Mouse (Mus musculus): ENCODE data around the gene Usp31. TPM values are rescaled to one million over a fixed set of nuclear protein-coding genes. Genes with fewer than 3 reads are reported as not detected.

Gene Usp31
- 2.9 and 3.5 TPM in 2 replicates for polyA plus RNA-seq (2014; fragmentation: Nextera tagmentation; extraction: Ambion mirVana)

- ATAC-seq (replicated peaks; ENCODE audit: low FRiP score) = peak; percentile 99
- peak within 1 kb of the TSS; percentile 61 for H3K27ac ChIP-seq (ENCODE audit: low read depth, low read length)
- H3K9me3 ChIP-seq (ENCODE audit: control insufficient read depth, low read length) = no peaks in the 10 kb centered on the region
- peak within 1 kb of the TSS; percentile 84 for H3K9ac ChIP-seq (ENCODE audit: low read depth, low read length)
- H3K4me1 ChIP-seq (replicated peaks; ENCODE audit: control insufficient read depth, insufficient read depth, low read length) = peaks cover 22% of the 10 kb centered on the region
- under 1% methylated on average over 71 of the region's 82 CpGs for WGBS
- no peaks in the 10 kb centered on the region for H3K27me3 ChIP-seq (replicated peaks; ENCODE audit: control insufficient read depth, insufficient read depth, low read length)
- peak; percentile 85 for DNase-seq (ENCODE audit: low spot score)
- H3K36me3 ChIP-seq (ENCODE audit: control insufficient read depth, insufficient read depth, low read length) = no peaks in the 10 kb centered on the region; the same call in 1 of the 2 replicates
- peak within 1 kb of the TSS; percentile 91 for H3K4me3 ChIP-seq (ENCODE audit: low read depth, low read length)
- H3K4me2 ChIP-seq = peak within 1 kb of the TSS; percentile 98
Measured at GRCm38 (mm10) chr7:121707073-121707667, at the start of gene Usp31. Gene Usp31, minus strand, starts transcription at chr7:121707253.

GRCm38 (mm10) chr7:121754748-121755147 lies 47.7 kb upstream of the Usp31 start:
- Histone ChIP-seq H3K4me1 (replicated peaks; ENCODE audit: control insufficient read depth, insufficient read depth, low read length) (no peaks in the 10 kb centered on the region), H3K27me3 (replicated peaks; ENCODE audit: control insufficient read depth, insufficient read depth, low read length) (no peaks in the 10 kb centered on the region), H3K9ac (ENCODE audit: low read depth, low read length) (no peak overlapping the region), H3K9me3 (ENCODE audit: control insufficient read depth, low read length) (no peaks in the 10 kb centered on the region), H3K36me3 (ENCODE audit: control insufficient read depth, insufficient read depth, low read length) (no peaks in the 10 kb centered on the region), H3K4me2 (no peak overlapping the region), H3K27ac (ENCODE audit: low read depth, low read length) (no peak overlapping the region), H3K4me3 (ENCODE audit: low read depth, low read length) (no peak overlapping the region)
- WGBS = 50% methylated on average over 8 of the region's 8 CpGs
- no peak for ATAC-seq (replicated peaks; ENCODE audit: low FRiP score)
- DNase-seq (ENCODE audit: low spot score) = no peak

GRCm38 (mm10) chr7:121750244-121750643 lies 43.2 kb upstream of the Usp31 start:
- no peak overlapping the region for H3K9ac ChIP-seq (ENCODE audit: low read depth, low read length)
- no peak overlapping the region for H3K4me2 ChIP-seq
- H3K4me3 ChIP-seq (ENCODE audit: low read depth, low read length) = no peak overlapping the region
- H3K4me1 ChIP-seq (replicated peaks; ENCODE audit: control insufficient read depth, insufficient read depth, low read length) = no peaks in the 10 kb centered on the region
- WGBS = 75% methylated on average over 5 of the region's 5 CpGs
- H3K27me3 ChIP-seq (replicated peaks; ENCODE audit: control insufficient read depth, insufficient read depth, low read length) = no peaks in the 10 kb centered on the region
- ATAC-seq (replicated peaks; ENCODE audit: low FRiP score) (no peak), DNase-seq (ENCODE audit: low spot score) (no peak)
- H3K27ac ChIP-seq (ENCODE audit: low read depth, low read length) = no peak overlapping the region
- no peaks in the 10 kb centered on the region for H3K9me3 ChIP-seq (ENCODE audit: control insufficient read depth, low read length)
- H3K36me3 ChIP-seq (ENCODE audit: control insufficient read depth, insufficient read depth, low read length) = no peaks in the 10 kb centered on the region

GRCm38 (mm10) chr7:121737511-121738415 lies 30.7 kb upstream of the Usp31 start:
- WGBS = 59% methylated on average over 29 of the region's 29 CpGs
- DNase-seq (ENCODE audit: low spot score) (no peak), ATAC-seq (replicated peaks; ENCODE audit: low FRiP score) (no peak)
- Histone ChIP-seq H3K4me3 (ENCODE audit: low read depth, low read length) (no peak overlapping the region), H3K27me3 (replicated peaks; ENCODE audit: control insufficient read depth, insufficient read depth, low read length) (peaks cover 23% of the 10 kb centered on the region), H3K36me3 (ENCODE audit: control insufficient read depth, insufficient read depth, low read length) (no peaks in the 10 kb centered on the region), H3K4me1 (replicated peaks; ENCODE audit: control insufficient read depth, insufficient read depth, low read length) (no peaks in the 10 kb centered on the region), H3K9ac (ENCODE audit: low read depth, low read length) (no peak overlapping the region), H3K9me3 (ENCODE audit: control insufficient read depth, low read length) (no peaks in the 10 kb centered on the region), H3K4me2 (no peak overlapping the region), H3K27ac (ENCODE audit: low read depth, low read length) (no peak overlapping the region)

DNA sequence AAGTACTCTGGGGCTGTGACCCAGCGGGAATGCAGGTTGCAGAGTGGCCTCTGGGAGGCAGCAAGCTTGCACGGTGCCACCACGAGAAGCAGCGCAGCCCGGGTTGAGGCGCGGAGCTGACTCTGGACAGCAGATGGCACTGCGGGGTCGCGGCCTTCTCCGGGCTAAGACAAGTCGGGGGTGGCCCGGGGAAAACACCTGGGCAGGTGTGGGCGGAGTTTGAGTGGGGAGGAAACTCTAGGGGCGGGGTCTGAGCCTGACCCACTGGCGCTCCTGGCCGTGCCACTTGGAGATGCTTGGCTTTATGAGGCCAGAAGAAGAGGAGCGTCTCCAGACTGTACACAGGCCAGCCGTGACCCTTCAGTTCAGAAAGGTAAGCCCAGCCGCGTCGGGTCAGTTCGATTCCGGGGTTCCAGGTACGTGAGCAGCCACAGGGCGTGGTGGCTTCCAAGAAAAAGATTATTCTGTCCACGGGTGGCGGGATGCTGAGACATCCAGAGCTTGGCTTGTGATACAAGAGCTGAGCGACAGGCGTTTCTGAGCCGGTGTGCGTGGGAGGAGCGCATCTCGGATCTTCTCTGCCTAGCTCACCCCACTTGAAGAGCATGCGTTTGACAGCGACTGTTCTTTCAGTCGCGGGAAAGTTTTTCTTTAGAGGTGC lies 27.2 kb upstream of the Usp31 start, which contains the start of gene Scnn1g:
Gene Scnn1g, plus strand, starts transcription at position 309 of the 661 bp plus-strand sequence.
- H3K27me3 ChIP-seq (replicated peaks; ENCODE audit: control insufficient read depth, insufficient read depth, low read length) = peaks cover 23% of the 10 kb centered on the region
- ATAC-seq (replicated peaks; ENCODE audit: low FRiP score) (peak; percentile 68), DNase-seq (ENCODE audit: low spot score) (peak; percentile 78)
- peak within 1 kb of the TSS; percentile 28 for H3K4me3 ChIP-seq (ENCODE audit: low read depth, low read length)
- no peak within 1 kb of the TSS for H3K9ac ChIP-seq (ENCODE audit: low read depth, low read length)
- no peaks in the 10 kb centered on the region for H3K36me3 ChIP-seq (ENCODE audit: control insufficient read depth, insufficient read depth, low read length)
- no peak within 1 kb of the TSS for H3K27ac ChIP-seq (ENCODE audit: low read depth, low read length)
- H3K9me3 ChIP-seq (ENCODE audit: control insufficient read depth, low read length) = no peaks in the 10 kb centered on the region
- WGBS = 2% methylated on average over 38 of the region's 38 CpGs
- H3K4me1 ChIP-seq (replicated peaks; ENCODE audit: control insufficient read depth, insufficient read depth, low read length) = no peaks in the 10 kb centered on the region
- peak within 1 kb of the TSS; percentile 56 for H3K4me2 ChIP-seq

DNA sequence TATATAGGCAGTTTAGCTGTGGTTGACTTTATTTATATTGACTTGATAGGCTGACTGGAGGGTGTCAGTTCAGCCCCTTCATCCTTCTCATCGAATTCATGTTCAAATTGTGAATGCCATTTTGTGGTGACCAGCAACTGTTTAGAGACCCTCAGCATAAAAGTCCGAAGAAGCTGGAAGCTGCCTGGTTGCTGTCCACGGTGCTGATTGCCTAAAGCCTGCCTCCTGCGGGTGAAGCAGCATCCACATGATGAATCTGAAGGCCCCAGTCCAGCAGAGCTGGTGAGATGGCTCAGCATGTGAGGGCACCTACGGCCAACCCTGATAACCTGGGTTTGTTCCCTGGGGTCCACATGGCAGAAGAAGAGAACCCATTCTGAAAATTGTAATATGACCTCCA lies 23.2 kb upstream of the Usp31 start:
- WGBS = 17% methylated on average over 5 of the region's 5 CpGs
- Histone ChIP-seq H3K9ac (ENCODE audit: low read depth, low read length) (no peak overlapping the region), H3K9me3 (ENCODE audit: control insufficient read depth, low read length) (no peaks in the 10 kb centered on the region), H3K4me2 (no peak overlapping the region), H3K27me3 (replicated peaks; ENCODE audit: control insufficient read depth, insufficient read depth, low read length) (peaks cover 14% of the 10 kb centered on the region), H3K36me3 (ENCODE audit: control insufficient read depth, insufficient read depth, low read length) (no peaks in the 10 kb centered on the region), H3K27ac (ENCODE audit: low read depth, low read length) (no peak overlapping the region), H3K4me1 (replicated peaks; ENCODE audit: control insufficient read depth, insufficient read depth, low read length) (no peaks in the 10 kb centered on the region), H3K4me3 (ENCODE audit: low read depth, low read length) (no peak overlapping the region)
- peak; percentile 54 for DNase-seq (ENCODE audit: low spot score)
- no peak for ATAC-seq (replicated peaks; ENCODE audit: low FRiP score)

DNA sequence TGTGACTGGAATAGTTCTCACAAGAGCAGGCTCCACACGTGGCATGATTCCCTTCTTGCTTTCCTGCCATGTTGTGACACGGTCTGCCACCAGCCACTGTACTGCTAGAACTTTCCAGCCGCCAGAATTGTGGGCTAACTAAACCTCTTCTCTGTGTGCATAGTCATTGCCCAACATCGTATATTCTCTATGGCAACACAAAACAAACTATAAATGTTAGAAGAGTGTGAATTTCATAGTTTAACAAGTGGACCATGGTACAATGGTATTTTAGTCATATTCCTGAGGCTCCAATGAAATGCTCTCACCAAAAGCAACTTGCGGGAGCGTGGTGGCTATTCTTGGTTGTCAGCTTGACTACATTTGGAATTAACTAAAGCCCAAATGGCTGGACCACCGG lies 10.0 kb upstream of the Usp31 start:
- 69% methylated on average over 7 of the region's 7 CpGs for WGBS
- H3K4me3 ChIP-seq (ENCODE audit: low read depth, low read length) = no peak overlapping the region
- H3K4me2 ChIP-seq = no peak overlapping the region
- no peaks in the 10 kb centered on the region for H3K9me3 ChIP-seq (ENCODE audit: control insufficient read depth, low read length)
- no peak for ATAC-seq (replicated peaks; ENCODE audit: low FRiP score)
- H3K27ac ChIP-seq (ENCODE audit: low read depth, low read length) = no peak overlapping the region
- DNase-seq (ENCODE audit: low spot score) = no peak
- no peaks in the 10 kb centered on the region for H3K36me3 ChIP-seq (ENCODE audit: control insufficient read depth, insufficient read depth, low read length)
- H3K27me3 ChIP-seq (replicated peaks; ENCODE audit: control insufficient read depth, insufficient read depth, low read length) = no peaks in the 10 kb centered on the region
- H3K4me1 ChIP-seq (replicated peaks; ENCODE audit: control insufficient read depth, insufficient read depth, low read length) = no peaks in the 10 kb centered on the region
- H3K9ac ChIP-seq (ENCODE audit: low read depth, low read length) = no peak overlapping the region

DNA sequence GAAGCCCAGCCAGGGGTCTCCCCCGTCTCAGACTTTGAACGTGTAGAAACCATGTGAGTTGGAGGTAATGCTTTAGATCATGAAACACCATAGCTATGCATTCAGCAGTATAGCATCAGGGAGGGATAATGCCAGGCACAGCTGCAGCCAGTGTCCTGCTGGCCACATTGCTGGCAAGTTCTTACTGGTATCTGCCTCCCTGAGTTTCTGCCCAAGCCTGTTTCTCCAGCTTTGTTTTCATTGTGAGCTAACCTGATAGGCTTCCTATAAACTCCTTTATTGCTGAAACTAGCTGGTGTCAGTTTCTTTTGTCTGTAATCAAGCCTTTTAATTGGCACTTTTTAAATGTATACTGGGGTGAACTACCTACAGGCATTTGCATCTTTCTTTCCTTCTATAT lies 4.1 kb upstream of the Usp31 start:
- Histone ChIP-seq H3K4me2 (no peak overlapping the region), H3K9me3 (ENCODE audit: control insufficient read depth, low read length) (no peaks in the 10 kb centered on the region), H3K36me3 (ENCODE audit: control insufficient read depth, insufficient read depth, low read length) (no peaks in the 10 kb centered on the region), H3K4me3 (ENCODE audit: low read depth, low read length) (no peak overlapping the region), H3K27me3 (replicated peaks; ENCODE audit: control insufficient read depth, insufficient read depth, low read length) (no peaks in the 10 kb centered on the region), H3K4me1 (replicated peaks; ENCODE audit: control insufficient read depth, insufficient read depth, low read length) (peaks cover under 1% of the 10 kb centered on the region; the same call in 1 of the 2 replicates), H3K9ac (ENCODE audit: low read depth, low read length) (no peak overlapping the region), H3K27ac (ENCODE audit: low read depth, low read length) (no peak overlapping the region)
- DNase-seq (ENCODE audit: low spot score) (no peak), ATAC-seq (replicated peaks; ENCODE audit: low FRiP score) (no peak)
- 45% methylated on average over 2 of the region's 2 CpGs for WGBS
